Mouse (Mus musculus): ENCODE results near the gene Nt5dc3.

The Nt5dc3 gene
- long read RNA-seq, experiment 1, partial matches to known transcripts = 2 of 7 reads
- long read RNA-seq, experiment 1, other reads (novel, unspliced or antisense) = 5 of 7 reads
- long read RNA-seq, experiment 2, partial matches to known transcripts = 7 of 13 reads
- long read RNA-seq, experiment 2, other reads (novel, unspliced or antisense) = 6 of 13 reads

DNA sequence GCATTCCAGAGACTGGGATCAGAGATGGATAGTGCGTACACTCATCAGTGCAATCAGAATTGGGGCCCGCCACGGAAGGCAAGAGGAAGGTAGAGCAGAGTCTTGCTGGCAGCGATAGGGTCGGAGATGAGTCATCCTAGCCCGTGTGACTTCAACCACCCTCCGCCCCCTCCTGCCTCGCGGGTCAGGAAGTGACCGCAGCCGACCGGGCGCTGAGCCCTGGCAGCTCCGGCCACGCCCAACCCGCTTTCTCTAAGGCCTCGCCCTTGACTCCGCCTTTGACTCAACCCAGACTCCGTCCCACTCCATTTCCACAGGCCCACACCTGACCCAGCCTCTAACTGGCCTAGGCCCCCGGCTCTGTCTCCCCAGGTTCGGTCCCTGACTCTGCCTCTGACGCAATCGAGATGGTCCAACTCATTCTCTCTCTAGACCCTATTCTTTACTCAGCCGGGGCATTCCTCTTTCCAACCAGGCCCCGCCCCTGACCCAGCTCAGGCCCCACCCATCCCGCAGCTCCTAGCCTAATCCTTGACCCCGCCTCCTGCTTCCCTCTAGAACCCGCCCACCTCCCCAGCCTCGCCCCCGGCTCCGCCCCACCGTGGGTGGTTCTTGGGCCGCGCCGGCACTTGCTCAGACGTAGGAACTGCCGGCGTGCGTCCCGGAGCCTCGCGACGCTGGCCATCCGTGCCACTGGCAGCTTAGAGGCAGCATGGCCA lies at the start of gene Nt5dc3:
TSS of gene Nt5dc3 (plus strand) at position 608 of the 719 bp plus-strand sequence.
- intact Hi-C loops (cut with DNase I) = loop anchor here (5.0 kb wide), 1 partner anchor 39 kb away; no protein-coding TSS in a partner anchor

GRCm38 (mm10) chr10:86730823-86731499 lies 47.8 kb upstream of the Nt5dc3 start:
- intact Hi-C loops (cut with DNase I) = loop anchor here (2.0 to 5.0 kb wide), 3 partner anchors 24 to 259 kb away; no protein-coding TSS in a partner anchor

DNA sequence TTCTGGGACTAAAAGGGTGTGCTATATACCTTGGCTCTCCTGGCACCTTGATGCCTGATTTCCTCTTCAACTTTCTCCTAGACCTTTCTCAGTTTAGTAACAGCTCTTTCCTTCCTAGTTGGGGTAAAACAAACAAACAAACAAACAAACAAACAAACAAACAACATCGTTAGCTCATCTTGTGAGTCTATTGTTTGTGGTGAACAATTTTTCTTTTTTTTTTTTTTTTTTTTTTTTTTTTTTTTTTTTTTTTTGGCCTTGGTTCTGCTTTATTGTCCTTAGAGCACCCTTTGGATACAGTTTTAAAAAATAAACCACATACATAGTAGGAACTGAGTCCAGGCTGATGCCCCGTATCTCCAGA lies 47.3 kb upstream of the Nt5dc3 start:
- intact Hi-C loops (cut with DNase I) = loop anchor here (2.0 to 5.0 kb wide), 3 partner anchors 25 to 259 kb away; no protein-coding TSS in a partner anchor

- intact Hi-C loops (cut with DNase I) = no loop called here
Measured at GRCm38 (mm10) chr10:86735036-86735435, 43.8 kb upstream of the Nt5dc3 start.

GRCm38 (mm10) chr10:86742918-86743317 lies 35.9 kb upstream of the Nt5dc3 start:
- intact Hi-C loops (cut with DNase I) = no loop called here

DNA sequence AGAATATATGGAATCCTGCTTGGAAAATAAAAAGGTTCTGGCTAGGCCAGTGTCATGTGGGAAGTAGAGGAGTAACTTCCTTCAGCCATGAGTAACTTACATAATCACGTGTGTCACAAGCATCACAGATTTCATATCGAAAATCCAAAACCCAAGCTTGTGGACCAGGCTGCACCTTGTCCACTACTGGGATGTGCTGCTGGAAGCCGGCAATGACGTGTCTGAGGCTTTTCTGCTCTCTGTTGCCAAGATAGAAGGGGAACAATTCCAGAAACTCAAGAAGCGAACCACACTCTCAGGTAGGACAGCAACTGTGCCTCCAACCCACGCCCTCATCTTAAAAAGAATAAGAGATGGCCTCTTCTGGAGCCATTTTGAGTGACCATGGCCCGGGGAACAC lies 34.5 kb upstream of the Nt5dc3 start:
- intact Hi-C loops (cut with DNase I) = no loop called here

- intact Hi-C loops (cut with DNase I) = no loop called here
Measured at GRCm38 (mm10) chr10:86755816-86756502, 22.8 kb upstream of the Nt5dc3 start.

DNA sequence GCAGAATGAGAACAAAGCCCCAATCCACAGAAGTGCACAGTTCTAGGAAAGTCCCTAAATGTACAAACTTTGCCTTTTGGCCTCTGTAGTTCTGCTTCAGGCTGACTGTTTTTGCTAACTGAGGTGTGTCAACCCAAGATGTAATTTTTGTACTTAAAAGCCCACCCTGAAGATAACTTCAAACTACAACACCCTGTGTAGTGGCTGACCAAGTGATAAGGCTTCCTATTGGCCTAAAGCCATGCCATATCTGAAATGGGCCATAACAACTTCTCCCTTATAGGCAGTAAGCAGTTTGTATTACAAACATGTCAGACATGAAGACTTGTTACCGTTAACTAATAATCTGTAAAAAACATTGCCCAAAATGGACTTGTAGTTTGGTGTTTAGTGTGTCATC lies 21.1 kb upstream of the Nt5dc3 start:
- intact Hi-C loops (cut with DNase I) = no loop called here

DNA sequence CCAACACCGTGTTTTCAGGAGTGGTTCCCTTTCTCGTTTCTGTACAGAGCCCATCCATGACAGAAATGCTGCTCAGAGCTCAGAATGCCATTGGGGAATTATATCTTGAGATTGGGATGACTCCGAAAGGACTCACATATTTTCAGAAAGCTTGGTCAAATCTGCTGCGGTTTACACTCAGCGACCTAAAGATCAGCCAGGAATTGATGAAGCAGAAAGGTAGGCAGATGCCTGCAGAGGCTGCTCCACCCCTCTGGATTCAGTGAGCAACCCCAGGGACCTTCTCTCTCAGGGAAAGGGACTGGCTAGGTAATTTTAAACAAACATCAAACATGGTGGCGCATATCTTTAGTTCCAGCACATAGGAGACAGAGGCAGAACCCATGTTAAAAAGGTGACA lies 20.6 kb upstream of the Nt5dc3 start:
- intact Hi-C loops (cut with DNase I) = no loop called here

DNA sequence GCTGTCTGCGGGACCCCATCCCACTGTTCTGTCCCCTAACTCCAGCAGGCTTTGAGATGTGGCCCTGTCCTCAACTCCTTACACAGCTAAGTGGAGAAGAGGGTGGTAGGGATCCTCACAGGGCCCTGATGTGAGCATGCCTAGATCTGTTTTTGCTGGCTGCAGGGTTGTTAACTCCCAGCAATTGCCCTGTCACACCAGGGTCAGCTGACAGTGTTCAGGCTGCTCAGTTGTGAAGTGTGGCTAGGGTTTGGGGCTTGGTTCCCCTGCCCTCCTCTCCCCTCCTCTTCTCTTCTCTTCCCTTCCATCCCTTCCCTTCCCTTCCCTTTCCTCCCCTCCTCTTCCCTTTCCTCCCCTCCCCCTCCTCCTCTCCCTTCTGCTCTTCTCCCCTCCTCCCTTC lies 17.6 kb upstream of the Nt5dc3 start:
- intact Hi-C loops (cut with DNase I) = no loop called here

DNA sequence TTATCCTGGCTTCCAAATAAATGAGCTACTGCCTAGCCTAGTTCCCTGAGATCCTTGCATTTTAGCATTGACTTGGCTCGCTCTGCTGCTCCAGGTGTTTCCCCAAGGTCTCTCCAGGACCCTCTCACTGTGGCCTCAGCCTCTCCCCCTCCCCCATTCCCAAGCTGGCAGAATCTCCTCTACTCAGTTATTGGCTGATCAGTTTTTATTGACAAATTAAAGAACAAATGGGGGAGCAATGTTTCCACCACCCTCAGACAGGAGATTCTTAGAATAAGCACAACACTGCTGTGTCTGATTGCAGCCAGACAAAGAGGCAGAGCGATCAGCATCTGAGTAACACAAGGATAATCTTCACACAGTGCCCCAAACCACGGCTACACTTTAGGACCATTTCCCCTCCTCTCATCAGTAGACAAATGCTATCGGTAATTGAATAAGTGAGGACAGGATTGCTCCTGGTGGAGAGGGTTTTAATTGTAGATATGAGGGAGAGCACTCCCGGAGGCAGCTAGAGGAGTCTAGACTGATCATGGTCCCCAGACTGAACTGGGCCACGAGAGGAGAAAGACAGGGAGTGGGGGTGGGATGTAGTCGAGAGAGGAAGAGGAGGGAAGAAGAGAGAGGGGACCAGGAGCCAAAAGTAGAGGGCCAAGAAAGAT lies 17.0 kb upstream of the Nt5dc3 start:
- intact Hi-C loops (cut with DNase I) = no loop called here

GRCm38 (mm10) chr10:86762384-86762730 lies 16.4 kb upstream of the Nt5dc3 start:
- intact Hi-C loops (cut with DNase I) = no loop called here

DNA sequence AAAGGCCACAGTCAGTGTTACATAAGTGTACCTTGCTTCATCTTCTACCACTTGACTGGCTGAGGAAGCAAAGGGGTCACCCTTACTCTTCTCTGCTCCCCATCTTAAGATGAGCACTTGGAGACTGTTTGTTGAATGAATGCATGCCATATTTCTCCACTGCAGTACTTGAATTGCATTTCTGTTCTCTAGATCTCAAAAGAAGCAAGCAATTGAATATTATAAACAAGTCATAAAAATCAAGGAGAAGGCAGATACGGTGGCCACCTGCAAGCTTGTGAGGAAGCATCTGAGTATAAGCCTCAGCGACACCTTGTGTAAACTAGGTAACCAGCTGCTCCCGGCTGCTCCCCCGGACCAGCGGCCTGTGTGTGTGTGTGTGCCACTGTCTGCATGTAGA lies 15.1 kb upstream of the Nt5dc3 start, which contains the start of gene Gm49358:
TSS of gene Gm49358 (plus strand) at position 301 of the 400 bp plus-strand sequence.
- intact Hi-C loops (cut with DNase I) = no loop called here

- intact Hi-C loops (cut with DNase I) = no loop called here
Measured at GRCm38 (mm10) chr10:86765344-86765966, 13.3 kb upstream of the Nt5dc3 start.

- intact Hi-C loops (cut with DNase I) = no loop called here
Measured at GRCm38 (mm10) chr10:86769216-86769615, 9.6 kb upstream of the Nt5dc3 start.

DNA sequence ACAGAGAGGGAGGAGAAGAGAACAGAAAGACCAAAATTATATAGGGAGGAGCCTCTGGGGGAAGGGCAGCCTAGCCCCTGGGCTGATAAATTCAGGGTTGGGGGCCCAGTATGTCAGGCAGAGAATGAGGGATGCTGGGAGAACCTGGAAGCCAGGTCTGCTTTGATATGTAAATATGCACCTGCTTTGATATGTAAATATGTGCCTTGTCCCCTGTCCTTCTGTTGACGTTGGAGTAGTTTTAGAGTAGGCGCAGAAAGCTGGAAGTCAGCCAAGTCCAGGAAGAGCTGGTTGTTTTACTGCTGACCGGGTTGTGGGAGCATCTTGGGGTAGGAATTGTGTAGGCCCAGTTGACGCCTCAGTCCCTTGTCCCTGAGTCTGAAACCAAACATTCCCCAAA lies 9.0 kb upstream of the Nt5dc3 start:
- intact Hi-C loops (cut with DNase I) = no loop called here

DNA sequence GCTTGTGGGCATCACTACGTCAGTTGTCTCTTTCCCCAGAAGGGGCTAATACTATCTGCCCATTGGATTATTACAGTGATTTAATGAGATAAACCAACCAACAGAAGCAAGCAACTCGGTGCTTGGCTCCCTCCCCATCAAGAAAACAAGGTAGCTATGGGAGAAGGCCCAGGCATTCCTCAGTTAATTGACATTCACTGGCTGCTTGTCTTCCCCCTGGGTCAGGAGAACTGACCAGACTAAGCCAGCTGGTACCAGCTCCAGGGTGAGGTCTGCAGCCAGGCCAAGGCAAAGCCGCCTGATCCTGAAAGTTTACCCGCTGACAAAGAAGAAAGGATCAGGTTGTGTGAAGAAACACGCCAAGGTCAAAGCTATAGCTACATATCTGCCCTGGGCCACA lies 7.1 kb upstream of the Nt5dc3 start:
- intact Hi-C loops (cut with DNase I) = no loop called here

- intact Hi-C loops (cut with DNase I) = no loop called here
Measured at GRCm38 (mm10) chr10:86772231-86772631, 6.6 kb upstream of the Nt5dc3 start.

GRCm38 (mm10) chr10:86773360-86773759 lies 5.4 kb upstream of the Nt5dc3 start:
- intact Hi-C loops (cut with DNase I) = no loop called here

DNA sequence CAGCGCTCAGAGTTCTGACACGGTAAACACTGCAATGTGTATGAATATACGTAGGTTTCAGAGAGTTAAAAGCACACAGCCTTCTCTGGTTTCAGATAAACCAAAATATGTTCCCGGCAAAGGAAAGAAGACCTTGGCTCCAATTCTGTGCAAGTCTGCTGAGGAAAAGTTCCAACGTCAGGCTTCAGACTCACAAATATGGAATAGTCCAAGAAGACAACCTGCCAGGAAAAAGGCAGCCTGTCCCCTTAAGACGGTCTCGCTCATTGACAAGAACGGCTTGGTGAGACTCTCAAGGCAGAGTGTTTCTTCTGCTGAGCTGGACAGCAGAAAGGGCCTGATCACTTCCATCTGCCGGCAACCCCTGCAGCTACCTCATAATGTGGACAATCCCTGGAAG lies 2.5 kb upstream of the Nt5dc3 start:
- intact Hi-C loops (cut with DNase I) = loop anchor here (5.0 kb wide), 1 partner anchor 41 kb away; no protein-coding TSS in a partner anchor
